Mouse (Mus musculus) liver, embryonic 14 days (tissue): ENCODE results near the gene Daxx. TPM values are rescaled to one million over a fixed set of nuclear protein-coding genes. Genes with fewer than 3 reads are reported as not detected.

ENCODE experiments used
- polyA plus RNA-seq: library from polyadenylated mRNA; depleted of rRNA; stranded (reverse); fragments of >200 nt; gene quantifications from 2 replicates; pipeline ENCODE4 v1.2.3, GENCODE M21; 2012; rRNA removed

Gene Daxx
- polyA plus RNA-seq = 13.5 and 16.7 TPM in 2 replicates

DNA sequence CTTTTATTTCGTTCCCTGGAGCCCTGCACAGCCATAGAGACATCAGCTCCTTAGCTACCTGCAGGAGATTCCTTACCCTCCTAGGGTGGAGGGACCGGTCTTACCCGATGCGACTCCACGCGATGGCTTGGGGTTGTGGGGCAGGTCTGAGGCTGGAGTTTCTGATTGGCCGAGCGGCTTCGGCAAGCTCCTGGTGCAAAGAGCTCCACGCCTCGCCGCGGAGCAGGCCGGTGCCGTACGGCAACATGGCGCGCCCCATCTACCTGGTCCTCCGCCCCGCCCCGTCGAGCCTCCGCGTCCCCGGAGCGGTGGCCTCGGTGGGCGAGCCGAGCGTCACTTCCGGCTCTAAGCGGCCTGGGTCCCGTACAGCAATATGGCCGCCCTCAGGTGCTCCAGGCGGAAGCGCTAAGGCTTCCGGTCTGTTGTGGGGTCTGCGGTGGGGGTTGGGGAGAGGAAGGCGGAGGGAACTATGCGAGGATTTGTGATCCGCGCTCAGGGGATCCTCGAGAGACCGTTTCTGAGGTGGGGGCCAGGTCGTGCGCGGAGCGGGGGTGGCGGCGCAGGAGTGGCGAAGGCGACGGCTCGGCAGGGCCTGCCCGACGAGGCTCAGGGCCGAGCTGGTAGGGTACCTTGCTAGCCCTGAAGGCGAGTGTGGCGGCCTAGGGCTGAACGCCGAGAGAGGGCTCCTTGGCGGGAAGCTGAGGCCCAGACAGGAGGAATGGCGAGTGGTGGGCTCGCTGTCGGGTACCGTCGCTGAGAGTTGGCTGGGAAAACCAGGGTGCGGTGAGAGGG lies at the start of gene Daxx:
Gene Daxx, plus strand, starts transcription at position 338 of the 792 bp plus-strand sequence.

DNA sequence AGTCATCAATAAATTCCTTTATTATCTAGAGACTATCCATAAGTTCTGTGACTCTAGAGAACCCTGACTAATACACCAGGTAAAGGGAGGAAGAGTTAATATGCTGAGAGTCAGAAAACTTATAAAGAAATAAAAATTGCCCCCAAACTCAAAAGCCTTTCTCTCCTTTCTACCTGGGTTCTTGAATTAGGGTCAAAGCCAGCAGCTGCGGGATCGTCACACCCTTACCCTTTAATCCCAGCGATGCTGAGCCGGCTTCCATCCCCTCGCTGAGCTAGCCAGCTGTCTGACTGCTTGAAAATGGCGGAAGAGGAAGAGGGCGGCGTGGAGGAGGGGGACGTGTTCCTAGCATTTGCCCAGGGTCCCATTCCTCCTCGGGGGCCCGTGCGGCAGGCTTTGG lies 35.7 kb upstream of the Daxx start, which contains the start of gene Gm7029:
Gene Gm7029, plus strand, starts transcription at position 301 of the 400 bp plus-strand sequence.

DNA sequence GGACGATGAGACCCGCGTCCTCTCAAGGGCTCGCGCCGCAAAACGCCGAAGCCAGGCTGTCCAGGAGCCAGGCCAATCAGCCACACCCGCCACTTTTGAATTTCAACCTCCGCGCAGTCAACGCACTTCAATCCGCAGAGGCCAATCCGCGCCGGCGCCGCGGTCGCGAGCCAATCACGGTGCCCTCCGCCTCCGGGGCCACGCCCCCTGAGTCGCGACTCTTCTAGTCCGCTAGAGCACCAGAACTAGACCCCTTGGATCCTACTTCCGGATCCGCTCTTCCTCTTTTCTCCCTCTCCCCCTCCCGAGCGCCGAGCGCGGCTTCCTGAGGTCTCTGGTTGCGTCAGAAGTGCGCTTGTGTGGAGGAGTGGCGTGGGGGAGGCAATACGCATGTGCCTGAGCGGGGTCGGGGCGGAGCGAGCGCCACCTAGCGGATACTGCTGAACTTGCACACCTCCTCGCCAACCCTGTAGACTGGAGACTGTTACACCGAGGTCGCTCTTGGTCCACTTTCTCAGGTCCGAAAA lies 18.6 kb upstream of the Daxx start, which contains the start of gene Kifc1:
Gene Kifc1, minus strand, starts transcription at position 129 of the 527 bp plus-strand sequence.

DNA sequence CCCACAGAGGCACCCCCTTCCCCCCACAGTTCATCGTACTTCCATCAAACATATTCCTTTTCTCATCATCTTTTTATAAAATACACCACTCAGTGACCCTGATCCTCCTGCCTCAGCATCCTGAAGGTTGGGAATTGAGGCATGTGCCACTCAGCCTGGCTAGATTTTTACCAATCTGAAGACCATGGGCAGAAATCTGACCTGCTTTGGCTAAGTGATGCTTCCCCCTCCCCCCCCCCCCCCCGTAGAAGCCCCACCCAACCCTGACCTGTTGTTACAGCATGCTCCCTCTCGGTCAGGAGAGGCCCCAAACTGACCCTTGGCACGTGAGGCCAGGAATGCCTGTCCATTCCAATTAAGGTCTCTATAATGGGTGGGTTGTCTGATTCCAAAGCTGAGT lies 4.4 kb upstream of the Daxx start, which contains the start of gene Platr17:
Gene Platr17, plus strand, starts transcription at position 301 of the 400 bp plus-strand sequence.

DNA sequence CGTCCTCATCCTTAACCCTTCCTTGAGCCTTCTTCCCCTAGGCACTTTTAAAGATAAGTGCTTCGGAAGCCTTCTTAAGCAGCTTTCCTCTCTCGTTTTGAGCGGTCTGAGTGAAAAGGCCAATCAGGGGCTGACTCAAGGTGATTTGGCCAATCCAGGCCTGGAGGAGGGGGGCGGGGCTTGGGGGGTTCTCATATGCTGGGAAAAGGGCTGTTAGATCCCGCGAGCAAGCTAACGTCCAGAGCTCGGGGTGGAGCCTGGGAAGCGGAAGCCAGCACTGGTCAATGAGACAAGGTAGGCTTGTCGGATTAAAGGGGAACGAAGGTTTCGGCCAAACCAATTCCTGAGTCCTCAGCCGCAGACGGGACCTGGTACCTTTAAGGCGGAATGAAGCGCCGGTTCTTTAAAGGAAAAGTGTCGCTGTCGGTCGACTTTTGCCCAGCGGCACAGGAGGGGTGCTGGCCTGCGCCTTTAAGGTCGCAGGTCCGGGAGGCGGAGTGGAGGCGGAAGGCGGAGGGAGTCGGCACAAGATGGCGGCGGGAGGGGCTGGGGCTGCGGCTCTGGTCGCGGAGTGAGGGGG lies 6.5 kb downstream of the Daxx start, which contains the start of the genes Tapbp and Zbtb22:
Gene Tapbp, plus strand, starts transcription at position 229 of the 580 bp plus-strand sequence.
Gene Zbtb22, plus strand, starts transcription at position 234 of the 580 bp plus-strand sequence.

DNA sequence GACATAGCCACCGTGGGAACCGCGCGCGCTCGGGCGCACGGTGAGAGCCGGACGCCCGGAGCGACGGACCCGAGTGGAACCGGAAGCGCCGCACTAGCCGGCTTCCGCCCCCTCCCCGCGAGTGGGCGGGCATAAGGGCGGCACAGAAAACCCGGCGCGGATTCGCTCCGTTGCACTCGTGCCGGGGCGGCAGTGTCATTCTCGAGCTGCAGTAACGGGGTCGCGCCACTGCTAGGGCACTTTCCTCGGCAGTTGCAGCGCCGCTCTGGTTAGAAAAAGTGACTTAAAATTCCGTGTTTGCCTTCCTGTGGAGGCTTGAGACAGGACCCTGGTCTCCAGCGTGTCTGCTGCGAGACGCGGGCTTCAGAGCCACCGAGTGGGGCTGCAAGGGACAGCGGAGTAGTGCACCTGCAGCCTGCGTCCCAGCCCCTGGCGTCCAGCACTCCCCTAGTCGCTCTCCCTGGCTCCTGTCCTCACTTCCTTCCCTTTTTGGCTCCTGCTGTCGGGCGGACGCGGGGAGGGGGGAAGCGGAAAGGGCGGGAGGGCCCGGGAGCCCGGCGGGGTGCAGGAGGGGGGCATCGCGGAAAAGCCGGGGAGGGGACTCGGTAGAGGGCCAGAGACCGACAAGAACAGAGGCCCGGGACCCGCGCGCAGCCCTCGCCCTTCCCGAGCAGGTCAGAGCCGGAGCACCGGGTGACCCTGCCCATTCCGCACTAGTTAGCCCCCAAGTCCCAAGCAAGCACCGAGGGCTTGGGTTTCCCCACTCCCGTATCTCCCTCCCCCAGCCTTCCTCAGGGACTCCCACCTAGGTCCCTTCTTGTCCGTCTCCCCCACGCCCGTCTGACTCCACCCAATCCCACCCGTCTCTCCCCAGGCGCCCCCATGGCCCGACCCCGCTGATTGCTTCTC lies 20.4 kb downstream of the Daxx start, which contains the start of gene Rgl2:
Gene Rgl2, plus strand, starts transcription at position 173 of the 909 bp plus-strand sequence.

DNA sequence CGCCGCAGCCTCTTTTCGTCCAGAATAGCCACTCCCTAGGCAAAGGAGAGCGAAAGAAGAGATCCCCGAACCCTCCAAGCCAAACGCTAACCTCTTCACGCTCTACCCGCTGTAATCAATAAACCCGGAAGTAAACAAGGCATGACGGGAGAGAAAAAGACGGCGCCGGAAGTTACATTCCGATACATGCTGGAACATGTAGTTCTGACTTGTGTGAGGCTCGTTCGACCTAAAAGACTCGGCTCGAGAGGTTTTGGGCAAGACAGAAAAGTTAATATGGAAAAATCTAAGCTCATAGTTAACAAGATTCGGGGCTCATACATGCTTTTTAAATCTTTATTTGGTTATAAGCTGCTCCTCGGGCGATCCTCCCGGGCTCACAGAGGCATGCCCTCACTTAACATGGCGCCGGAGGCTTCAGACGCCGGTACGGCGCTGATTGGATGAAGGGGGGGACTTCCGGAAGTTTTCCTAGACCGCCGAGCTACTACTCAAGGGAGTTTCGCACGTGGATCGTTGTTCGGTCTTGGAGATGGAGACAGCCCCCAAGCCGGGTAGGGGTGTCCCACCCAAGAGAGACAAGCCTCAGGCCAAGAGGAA lies 31.1 kb downstream of the Daxx start, which contains the start of the genes Pfdn6 and Wdr46:
Gene Pfdn6, minus strand, starts transcription at position 138 of the 600 bp plus-strand sequence.
Gene Wdr46, plus strand, starts transcription at position 455 of the 600 bp plus-strand sequence.

DNA sequence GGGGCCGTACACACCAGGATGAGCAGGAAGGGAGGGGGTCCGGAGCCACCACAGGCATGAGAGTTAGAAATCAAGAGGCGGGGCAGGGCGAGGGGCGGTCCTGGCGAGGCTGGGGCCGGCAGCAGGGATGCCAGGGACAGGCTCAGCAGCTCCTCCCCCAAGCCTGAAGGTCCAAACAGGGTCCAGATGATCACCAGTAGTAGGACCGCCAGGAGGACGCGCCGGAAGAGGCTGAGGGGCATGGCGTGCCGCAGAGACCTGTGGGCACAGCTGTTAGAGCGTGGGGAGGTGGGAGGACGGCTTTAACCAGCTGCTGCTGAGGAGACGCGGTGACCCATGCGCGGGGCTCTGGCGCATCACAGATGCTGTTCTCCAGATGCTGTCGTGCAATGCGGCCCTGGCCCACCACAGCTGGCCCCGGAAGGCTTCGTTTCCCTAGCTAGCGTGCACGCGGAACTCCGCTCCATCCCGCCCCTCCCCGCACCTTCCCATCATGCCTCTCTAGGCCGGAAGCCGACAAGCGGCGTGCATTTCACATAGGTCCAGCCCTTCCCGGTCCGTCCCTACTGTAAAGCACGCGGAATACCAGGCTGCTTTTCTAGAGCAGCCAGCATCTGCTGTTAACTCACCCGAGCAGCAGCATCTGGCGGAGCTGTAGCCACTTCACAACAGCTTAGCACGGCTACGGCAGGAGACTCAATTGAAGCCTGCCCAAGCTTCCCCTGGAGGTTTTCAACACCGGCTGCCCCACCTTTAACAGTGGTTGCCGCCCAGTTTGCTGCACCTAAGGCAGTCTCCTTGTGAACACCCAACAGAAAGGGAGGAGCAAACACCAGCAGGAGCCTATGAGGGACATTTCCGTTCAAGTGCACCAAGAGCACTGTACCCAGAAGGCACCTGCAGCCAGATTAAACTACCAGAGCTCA lies 42.1 kb downstream of the Daxx start, which contains the start of gene B3galt4:
Gene B3galt4, minus strand, starts transcription at position 468 of the 926 bp plus-strand sequence.

DNA sequence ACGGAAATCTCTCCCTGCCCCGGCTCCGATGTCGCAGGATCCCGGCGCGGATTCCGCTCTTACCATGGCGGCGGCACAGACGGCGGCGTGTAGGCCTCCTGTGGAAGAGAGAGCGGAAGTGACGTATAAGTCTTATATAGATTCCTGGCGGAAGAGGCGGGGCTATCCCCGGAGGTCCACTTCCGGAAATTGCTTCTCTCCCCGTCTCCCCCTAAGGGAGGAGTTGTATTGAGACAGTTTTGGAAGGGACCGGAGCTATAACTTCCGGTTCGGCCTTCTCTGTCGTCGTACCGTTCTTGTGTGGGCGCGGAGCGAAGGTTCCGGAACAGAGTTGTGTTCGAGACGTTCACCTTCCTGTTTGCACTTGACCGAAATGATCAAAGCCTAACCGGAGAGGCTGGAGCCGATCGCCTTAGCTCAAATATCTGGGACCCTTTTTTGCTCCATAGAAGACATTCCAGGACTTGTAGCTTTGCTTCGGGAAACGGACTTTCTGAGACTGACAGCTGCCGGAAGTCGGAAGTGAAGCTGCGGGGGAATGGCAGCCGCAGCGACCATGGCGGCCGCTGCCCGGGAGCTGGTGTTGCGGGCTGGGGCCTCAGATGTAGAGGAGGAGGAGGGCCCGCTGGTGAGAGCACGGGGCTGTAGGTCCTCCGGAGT lies 46.5 kb downstream of the Daxx start, which contains the start of the genes Vps52 and Rps18:
Gene Vps52, plus strand, starts transcription at position 258 of the 660 bp plus-strand sequence.
Gene Rps18, minus strand, starts transcription at position 447 of the 660 bp plus-strand sequence.

Other genes with a start within 250 kb of the Daxx start
- gene Hnrnpm, start 222.6 kb upstream of the Daxx start, polyA plus RNA-seq = 158 and 161 TPM in 2 replicates
- gene March2, start 190.7 kb upstream of the Daxx start, polyA plus RNA-seq = 133 and 171 TPM in 2 replicates
- 84.2 and 94.7 TPM in 2 replicates for gene Rab11b, start 148.9 kb upstream of the Daxx start, polyA plus RNA-seq
- gene Angptl4, start 127.6 kb upstream of the Daxx start, polyA plus RNA-seq = 5.3 and 6.5 TPM in 2 replicates
- 7.5 and 8.2 TPM in 2 replicates for gene Kank3, start 98.9 kb upstream of the Daxx start, polyA plus RNA-seq
- 798 and 847 TPM in 2 replicates for gene Rps28, start 84.9 kb upstream of the Daxx start, polyA plus RNA-seq
- gene Ndufa7, start 84.8 kb upstream of the Daxx start, polyA plus RNA-seq = 125 and 147 TPM in 2 replicates
- 6.8 TPM in 2 replicates for gene Cd320, start 66.3 kb upstream of the Daxx start, polyA plus RNA-seq
- gene Gm7029, start 35.6 kb upstream of the Daxx start, polyA plus RNA-seq = not detected in 2 replicates
- 37.2 and 40.2 TPM in 2 replicates for gene Kifc1, start 18.8 kb upstream of the Daxx start, polyA plus RNA-seq
- gene Platr17, start 4.3 kb upstream of the Daxx start, polyA plus RNA-seq = 0.45 and 0.64 TPM in 2 replicates
- 8.7 and 12.3 TPM in 2 replicates for gene Tapbp, start 6.5 kb downstream of the Daxx start, polyA plus RNA-seq
- 10.9 and 11.4 TPM in 2 replicates for gene Zbtb22, start 6.5 kb downstream of the Daxx start, polyA plus RNA-seq
- 15.3 and 15.4 TPM in 2 replicates for gene Rgl2, start 20.1 kb downstream of the Daxx start, polyA plus RNA-seq
- 72.9 and 74.1 TPM in 2 replicates for gene Pfdn6, start 30.9 kb downstream of the Daxx start, polyA plus RNA-seq
- 17.6 and 21.4 TPM in 2 replicates for gene Wdr46, start 31.2 kb downstream of the Daxx start, polyA plus RNA-seq
- 1.0 and 1.2 TPM in 2 replicates for gene B3galt4, start 42.1 kb downstream of the Daxx start, polyA plus RNA-seq
- gene Vps52, start 46.4 kb downstream of the Daxx start, polyA plus RNA-seq = 15.7 and 18.1 TPM in 2 replicates
- 1,154 and 1,315 TPM in 2 replicates for gene Rps18, start 46.6 kb downstream of the Daxx start, polyA plus RNA-seq
- gene H2-K1, start 90.9 kb downstream of the Daxx start, polyA plus RNA-seq = 115 and 137 TPM in 2 replicates
- 9.6 and 10.5 TPM in 2 replicates for gene Ring1, start 115.3 kb downstream of the Daxx start, polyA plus RNA-seq
- 28.0 and 29.0 TPM in 2 replicates for gene H2-Ke6, start 118.6 kb downstream of the Daxx start, polyA plus RNA-seq
- 27.2 and 30.7 TPM in 2 replicates for gene Slc39a7, start 122.3 kb downstream of the Daxx start, polyA plus RNA-seq
- gene Rxrb, start 122.4 kb downstream of the Daxx start, polyA plus RNA-seq = 15.0 and 18.0 TPM in 2 replicates
- 0.27 and 0.33 TPM in 2 replicates for gene Col11a2, start 130.0 kb downstream of the Daxx start, polyA plus RNA-seq
- 0.32 and 0.41 TPM in 2 replicates for gene H2-Oa, start 182.9 kb downstream of the Daxx start, polyA plus RNA-seq
- gene H2-DMa, start 210.1 kb downstream of the Daxx start, polyA plus RNA-seq = 2.2 and 3.2 TPM in 2 replicates
- gene Brd2, start 213.2 kb downstream of the Daxx start, polyA plus RNA-seq = 53.0 and 53.8 TPM in 2 replicates
- gene H2-DMb2, start 233.9 kb downstream of the Daxx start, polyA plus RNA-seq = 0.18 and 0.41 TPM in 2 replicates
- 0.68 and 1.0 TPM in 2 replicates for gene H2-DMb1, start 243.7 kb downstream of the Daxx start, polyA plus RNA-seq